Mouse (Mus musculus) liver, postnatal 0 days (tissue): Measurements from ENCODE around the gene Sfswap. TPM values are rescaled to one million over a fixed set of nuclear protein-coding genes. Genes with fewer than 3 reads are reported as not detected.

Experiments
- ATAC-seq: fragments of 200-750 bp; cut with Nextera tagmentation; 2 replicates; pipeline ENCODE4 v1.8.0; 2017; ENCODE audit warnings: mild to moderate bottlenecking, moderate library complexity
- DNase-seq: peaks from one replicate; pipeline ENCODE4 v3.0.0-alpha.2; 2016
- H3K27ac ChIP-seq: fragments of 300-500 bp; sonication (generic); 2 replicates; pipeline ENCODE4 v1.5.1; 2014; ENCODE audit warnings: antibody characterized with exemption, moderate library complexity, mild to moderate bottlenecking, low read depth
- H3K27me3 ChIP-seq: fragments of 300-500 bp; sonication (generic); 2 replicates; pipeline ENCODE4 v1.6.1; 2014; ENCODE audit warnings: low read length, control low read depth, mixed read lengths; ENCODE audit not compliant: insufficient read depth
- H3K36me3 ChIP-seq: fragments of 300-500 bp; sonication (generic); replicated peaks from 2 replicates; pipeline ENCODE4 v1.6.1; 2014; ENCODE audit warnings: mild to moderate bottlenecking, control low read depth, low read length, moderate library complexity, mixed read lengths; ENCODE audit not compliant: insufficient read depth
- H3K4me1 ChIP-seq: fragments of 300-500 bp; sonication (generic); 2 replicates; pipeline ENCODE4 v1.6.1; 2014; ENCODE audit warnings: antibody characterized with exemption, mild to moderate bottlenecking, control low read depth; ENCODE audit not compliant: insufficient read depth
- H3K4me2 ChIP-seq: fragments of 300-500 bp; sonication (generic); 2 replicates; pipeline ENCODE4 v1.6.1; 2014; ENCODE audit warnings: low read depth, mild to moderate bottlenecking, low read length, moderate library complexity, mixed read lengths
- H3K4me3 ChIP-seq: fragments of 300-500 bp; sonication (generic); 2 replicates; pipeline ENCODE4 v1.5.1; 2014; ENCODE audit warnings: low read depth, low read length
- H3K9ac ChIP-seq: fragments of 300-500 bp; sonication (generic); replicated peaks from 2 replicates; pipeline ENCODE4 v1.6.1; 2014; ENCODE audit warnings: mild to moderate bottlenecking, moderate library complexity
- H3K9me3 ChIP-seq: fragments of 300-500 bp; sonication (generic); 2 replicates; pipeline ENCODE4 v1.6.1; 2016; ENCODE audit warnings: mild to moderate bottlenecking, control low read depth, low read length, mixed read lengths
- CTCF ChIP-seq: sonication (generic); IDR thresholded peaks from 2 replicates; pipeline ENCODE4 v1.5.1; 2016; ENCODE audit warnings: antibody characterized with exemption, low read depth
- EP300 ChIP-seq: IDR thresholded peaks from 2 replicates; pipeline ENCODE4 v1.6.1; 2016; ENCODE audit warnings: antibody characterized with exemption, low read depth, mild to moderate bottlenecking
- WGBS: fragments of 180-500 bp; shearing (Covaris S2); extraction: QIAGEN DNeasy Blood & Tissue Kit; methylation state at CpG from one replicate; pipeline ENCODE4 v1.1.7; 2014; ENCODE audit not compliant: insufficient replicate concordance; 5-methylcytosine and 5-hydroxymethylcytosine counted together
- polyA plus RNA-seq: library from polyadenylated mRNA; unstranded; fragments of >200 nt; fragmentation: Nextera tagmentation; extraction: Ambion mirVana; gene quantifications from 2 replicates; pipeline ENCODE4 v1.2.1, GENCODE M21; 2015

Sfswap gene
- polyA plus RNA-seq, 1 experiment from 2014 or later: 11.0 TPM

DNA sequence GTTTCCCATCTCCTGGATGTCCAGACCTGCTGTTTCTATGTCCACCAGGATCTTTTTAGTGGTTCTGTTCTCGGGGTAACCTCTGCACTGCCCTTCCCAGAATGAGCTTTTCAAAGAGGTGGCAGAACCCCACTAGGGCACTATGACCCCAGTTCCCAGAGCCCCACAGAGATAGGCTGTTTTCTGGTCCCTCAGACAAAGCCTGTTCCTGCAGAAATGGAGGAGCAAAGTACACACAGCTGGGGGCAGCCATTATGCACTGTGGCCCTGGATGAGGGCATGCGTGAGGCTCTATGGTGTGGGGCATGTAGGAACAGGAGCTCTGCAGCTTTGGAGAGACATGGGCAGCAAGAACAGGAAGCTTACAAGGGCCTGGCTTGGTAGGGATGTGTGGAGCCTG is 51.0 kb downstream of the Sfswap start:
- Histone ChIP-seq H3K4me2 (no peak overlapping the region), H3K27me3 (no peaks in the 10 kb centered on the region), H3K9ac (no peak overlapping the region), H3K36me3 (peaks cover 94% of the 10 kb centered on the region), H3K27ac (no peak overlapping the region), H3K9me3 (no peaks in the 10 kb centered on the region), H3K4me1 (no peaks in the 10 kb centered on the region), H3K4me3 (no peak overlapping the region)
- no peak for TF ChIP-seq EP300
- TF ChIP-seq CTCF: no peak
- DNase-seq (no peak), ATAC-seq (no peak)
- 94% methylated on average over 2 of the region's 2 CpGs for WGBS

DNA sequence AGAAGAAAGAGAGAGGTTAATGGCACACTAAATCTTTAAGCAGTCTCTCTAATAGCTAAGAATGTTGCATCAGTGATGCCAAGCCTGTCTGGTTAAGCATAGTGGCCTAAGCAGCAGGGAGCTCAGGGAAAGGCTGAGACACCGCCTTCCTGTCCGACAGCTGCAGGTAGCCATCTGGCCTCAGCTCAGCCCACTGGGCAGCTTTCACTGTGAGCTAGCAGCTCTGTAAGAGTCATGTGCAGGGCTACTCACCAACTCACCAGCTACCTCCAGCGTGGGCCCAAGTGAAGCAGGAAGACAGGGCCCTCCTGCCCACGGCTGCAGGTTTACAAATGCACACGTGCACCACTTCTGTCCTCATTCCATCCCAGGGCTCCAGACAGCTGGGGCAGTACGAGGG is 52.6 kb downstream of the Sfswap start:
- Histone ChIP-seq H3K4me1 (no peaks in the 10 kb centered on the region), H3K27me3 (no peaks in the 10 kb centered on the region), H3K9ac (no peak overlapping the region), H3K36me3 (peaks cover 93% of the 10 kb centered on the region), H3K9me3 (no peaks in the 10 kb centered on the region), H3K4me2 (no peak overlapping the region), H3K4me3 (no peak overlapping the region), H3K27ac (no peak overlapping the region)
- 82% methylated on average over 6 of the region's 6 CpGs for WGBS
- DNase-seq: no peak
- no peak for TF ChIP-seq CTCF
- TF ChIP-seq EP300: no peak
- ATAC-seq: no peak

DNA sequence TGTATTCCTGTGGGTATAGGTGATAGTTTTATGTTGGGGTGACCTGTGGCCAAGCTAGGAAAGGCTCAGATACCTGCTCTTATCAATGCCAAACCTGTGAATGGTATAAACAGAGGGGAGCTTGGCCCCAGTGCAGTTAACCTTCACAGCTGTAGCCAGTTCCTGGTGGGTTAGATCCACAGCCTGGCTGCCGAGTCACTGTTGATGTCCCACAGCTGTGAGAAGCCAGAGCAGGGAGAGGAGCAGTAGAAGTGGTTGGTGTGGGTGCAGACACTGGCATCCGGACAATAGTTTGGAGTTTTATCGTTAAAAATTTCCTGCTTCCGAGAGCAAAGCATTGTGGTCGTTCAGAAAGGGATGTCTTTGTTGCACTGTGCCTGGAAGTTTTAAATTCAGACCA is 57.6 kb downstream of the Sfswap start:
- Histone ChIP-seq H3K9me3 (no peaks in the 10 kb centered on the region), H3K36me3 (peaks cover 85% of the 10 kb centered on the region), H3K4me2 (no peak overlapping the region), H3K27me3 (no peaks in the 10 kb centered on the region), H3K4me1 (no peaks in the 10 kb centered on the region), H3K4me3 (no peak overlapping the region), H3K9ac (no peak overlapping the region), H3K27ac (no peak overlapping the region)
- ATAC-seq: no peak
- DNase-seq: no peak
- TF ChIP-seq EP300 (no peak), CTCF (no peak)
- WGBS: 83% methylated on average over 5 of the region's 5 CpGs

DNA sequence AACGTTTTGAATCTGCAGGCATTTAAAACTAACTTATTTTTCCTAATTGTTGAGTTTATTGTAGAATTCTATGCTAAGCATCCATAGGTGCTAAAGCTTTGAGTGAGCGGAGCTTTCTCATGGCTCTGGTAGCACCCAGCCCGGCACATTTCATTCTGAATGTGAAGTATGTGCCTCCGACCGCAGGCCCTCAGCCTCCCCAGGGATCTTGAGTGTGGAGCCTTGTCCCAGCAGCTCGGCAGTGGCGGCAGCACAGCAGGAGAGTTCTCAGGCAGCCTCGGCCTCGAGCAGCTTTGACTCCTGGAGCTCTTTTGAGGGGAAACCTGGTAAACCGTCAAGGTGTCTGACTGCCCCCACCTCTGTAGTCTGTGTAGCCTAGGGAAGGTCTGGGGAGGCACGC is 58.3 kb downstream of the Sfswap start:
- Histone ChIP-seq H3K27ac (no peak overlapping the region), H3K4me3 (no peak overlapping the region), H3K9ac (no peak overlapping the region), H3K4me2 (no peak overlapping the region), H3K27me3 (no peaks in the 10 kb centered on the region), H3K9me3 (no peaks in the 10 kb centered on the region), H3K4me1 (no peaks in the 10 kb centered on the region), H3K36me3 (peaks cover 84% of the 10 kb centered on the region)
- no peak for ATAC-seq
- WGBS: 86% methylated on average over 11 of the region's 11 CpGs
- TF ChIP-seq CTCF: no peak
- no peak for TF ChIP-seq EP300
- no peak for DNase-seq

DNA sequence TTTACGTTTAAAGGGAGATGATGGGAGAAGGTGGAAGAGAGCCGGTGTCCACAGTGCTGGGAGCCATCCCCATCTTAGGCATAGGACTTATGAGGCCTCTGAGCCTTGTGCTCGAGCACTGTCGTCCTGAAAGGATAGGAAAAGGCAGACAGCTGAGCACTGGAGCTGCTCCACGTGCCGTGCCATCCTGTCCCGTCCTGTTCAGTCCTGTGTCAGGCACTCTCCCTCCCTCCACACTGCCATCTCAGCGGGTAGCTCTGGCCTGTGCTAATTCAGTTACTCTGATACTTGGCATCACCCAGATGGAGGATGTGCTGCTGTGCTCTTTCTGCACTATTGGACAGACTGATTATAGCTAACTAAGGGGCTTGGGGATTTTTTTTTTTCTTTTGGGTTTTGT is 61.3 kb downstream of the Sfswap start:
- 91% methylated on average over 8 of the region's 8 CpGs for WGBS
- Histone ChIP-seq H3K4me2 (no peak overlapping the region), H3K4me1 (no peaks in the 10 kb centered on the region), H3K9me3 (no peaks in the 10 kb centered on the region), H3K27ac (no peak overlapping the region), H3K9ac (no peak overlapping the region), H3K4me3 (no peak overlapping the region), H3K36me3 (peaks cover 76% of the 10 kb centered on the region), H3K27me3 (no peaks in the 10 kb centered on the region)
- DNase-seq (no peak), ATAC-seq (no peak)
- TF ChIP-seq CTCF: no peak
- no peak for TF ChIP-seq EP300

DNA sequence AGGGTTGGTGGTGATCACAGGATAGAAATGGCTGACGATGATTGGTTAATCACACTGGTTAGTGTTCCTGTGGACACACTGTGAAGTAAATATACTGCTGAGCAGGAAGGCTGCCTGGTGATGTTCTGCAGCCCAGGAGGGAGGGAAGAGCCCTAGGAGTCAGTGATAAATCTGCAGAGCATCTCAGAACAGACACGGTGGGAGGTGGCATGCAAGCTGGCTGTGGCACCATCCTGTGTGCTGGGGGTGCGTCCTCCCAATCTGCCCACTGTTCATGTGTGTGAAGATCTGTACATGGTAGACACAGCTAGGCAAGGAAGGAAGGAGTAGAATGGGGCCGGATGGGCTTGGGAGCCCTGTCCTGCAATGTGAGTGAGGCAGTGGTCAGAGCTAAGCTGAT is 67.6 kb downstream of the Sfswap start:
- peaks cover 73% of the 10 kb centered on the region for H3K36me3 ChIP-seq
- TF ChIP-seq EP300 (no peak), CTCF (no peak)

DNA sequence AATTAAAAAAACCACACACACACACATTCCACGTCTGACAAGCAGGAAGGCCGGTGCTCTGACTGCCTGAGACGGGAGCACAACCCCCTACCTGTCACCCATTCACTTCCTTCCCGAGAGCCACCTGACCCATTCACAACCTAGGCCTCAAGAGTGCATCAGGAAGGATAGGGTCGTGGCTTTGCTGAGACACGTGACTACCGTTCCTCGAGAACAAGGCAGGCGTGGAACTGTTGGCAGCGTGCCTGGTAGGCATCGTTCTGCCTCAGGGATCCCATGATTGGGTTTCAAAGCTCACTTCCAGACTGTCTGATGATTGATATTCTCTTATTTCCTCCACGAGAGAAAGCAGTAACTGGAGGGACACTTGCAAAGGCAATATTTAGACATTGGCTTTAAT is 77.2 kb downstream of the Sfswap start:
- H3K27me3 ChIP-seq: peaks cover 18% of the 10 kb centered on the region
- no peak overlapping the region for H3K4me3 ChIP-seq
- DNase-seq: no peak

More for the DNA sequence above, 67.6 kb downstream of the Sfswap start:
- no peak overlapping the region for H3K9ac ChIP-seq
- H3K27ac ChIP-seq: no peak overlapping the region
- no peak for DNase-seq
- no peaks in the 10 kb centered on the region for H3K9me3 ChIP-seq
- H3K4me3 ChIP-seq: no peak overlapping the region
- no peaks in the 10 kb centered on the region for H3K4me1 ChIP-seq
- 91% methylated on average over 4 of the region's 4 CpGs for WGBS
- ATAC-seq: no peak
- no peaks in the 10 kb centered on the region for H3K27me3 ChIP-seq
- no peak overlapping the region for H3K4me2 ChIP-seq

More for the DNA sequence above, 77.2 kb downstream of the Sfswap start:
- H3K9ac ChIP-seq: no peak overlapping the region
- H3K4me2 ChIP-seq: no peak overlapping the region
- no peak overlapping the region for H3K27ac ChIP-seq
- TF ChIP-seq CTCF (no peak), EP300 (no peak)
- 45% methylated on average over 12 of the region's 12 CpGs for WGBS
- no peaks in the 10 kb centered on the region for H3K36me3 ChIP-seq
- H3K9me3 ChIP-seq: no peaks in the 10 kb centered on the region
- no peak for ATAC-seq
- H3K4me1 ChIP-seq: no peaks in the 10 kb centered on the region
